Mouse (Mus musculus) urinary bladder, adult 18-20 months (tissue): ENCODE data around the gene Cyb5r1.
"Not testable (repeated sequence)": the region's sequence is repeated elsewhere in the genome, so short reads cannot be mapped to it uniquely, and the experiment has no call there.

Experiments used
- DNase-seq, 2 experiments: peaks; one replicate each; pipeline ENCODE4 v3.0.0; 2022; ENCODE audit warnings: low spot score in 2 of 2, mixed read lengths in 2 of 2

The Cyb5r1 gene

DNA sequence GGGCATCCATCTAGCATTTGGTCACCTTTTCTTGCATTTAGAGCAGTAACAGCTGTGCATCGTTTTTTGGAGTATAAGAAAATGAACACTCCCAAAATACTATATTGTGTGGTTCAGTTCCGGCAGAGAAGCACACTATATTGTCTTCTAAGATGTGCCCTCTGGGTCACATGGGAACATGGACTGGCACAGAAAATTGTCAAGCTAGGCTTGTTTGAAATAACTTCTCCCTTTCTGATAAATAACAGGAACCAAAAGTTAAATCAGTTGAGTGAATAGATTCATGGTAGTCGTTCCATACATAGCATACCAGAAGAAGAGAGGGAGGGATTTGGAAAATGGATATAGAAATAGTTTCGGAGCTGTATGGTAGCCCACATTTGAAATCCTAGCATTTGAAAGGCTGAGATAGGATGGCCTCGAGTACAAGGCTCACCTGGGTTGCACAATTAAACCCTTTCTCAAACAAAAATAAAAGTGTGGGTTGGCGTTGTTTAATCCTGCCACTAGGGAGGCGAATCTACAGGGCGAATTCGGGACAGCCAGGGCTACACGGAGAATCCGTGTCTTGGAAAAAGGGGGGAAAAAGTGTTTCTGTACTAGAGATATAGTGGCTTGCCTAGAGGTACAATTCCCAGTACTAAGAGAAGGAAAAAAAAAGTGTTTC, 9.3 kb downstream of the Cyb5r1 start:
- DNase-seq = no peak

DNA sequence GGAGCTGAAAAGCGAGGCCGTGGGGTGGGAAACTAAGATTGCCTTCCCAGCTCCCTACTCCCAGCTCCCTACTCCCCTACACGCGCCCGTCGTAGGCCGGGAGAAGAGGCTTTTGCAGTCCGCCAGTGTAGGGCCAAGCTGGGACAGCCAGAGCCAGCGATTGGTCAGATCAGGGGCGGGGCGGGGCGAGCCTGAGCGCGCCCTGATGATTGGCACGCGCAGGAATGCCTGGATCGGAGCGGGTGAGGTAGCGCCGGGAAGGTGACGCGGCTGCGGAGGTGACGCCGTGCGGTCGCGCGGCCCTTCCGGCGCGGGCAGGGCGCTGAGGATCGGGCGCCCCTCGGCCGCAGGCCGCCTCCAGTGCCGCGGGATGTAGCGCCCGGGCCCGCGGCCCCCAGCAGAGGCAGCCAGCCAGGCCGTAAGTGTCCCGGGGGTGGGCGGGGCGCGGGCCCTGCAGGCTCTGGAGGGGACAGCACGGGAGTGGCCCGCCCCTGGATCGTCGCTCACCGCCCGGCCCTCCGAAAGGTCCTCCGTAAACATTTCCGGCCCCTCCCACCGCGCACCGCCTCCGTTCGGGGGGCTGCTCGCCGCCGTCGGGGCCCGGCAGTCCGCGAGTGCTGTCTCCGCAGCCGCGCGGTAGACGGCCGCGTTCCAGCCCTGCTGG, 9.9 kb downstream of the Cyb5r1 start, which contains the start of gene Adipor1:
TSS of gene Adipor1 (plus strand) at position 211 of the 664 bp plus-strand sequence.
- DNase-seq = peak; percentile 88 to 96

DNA sequence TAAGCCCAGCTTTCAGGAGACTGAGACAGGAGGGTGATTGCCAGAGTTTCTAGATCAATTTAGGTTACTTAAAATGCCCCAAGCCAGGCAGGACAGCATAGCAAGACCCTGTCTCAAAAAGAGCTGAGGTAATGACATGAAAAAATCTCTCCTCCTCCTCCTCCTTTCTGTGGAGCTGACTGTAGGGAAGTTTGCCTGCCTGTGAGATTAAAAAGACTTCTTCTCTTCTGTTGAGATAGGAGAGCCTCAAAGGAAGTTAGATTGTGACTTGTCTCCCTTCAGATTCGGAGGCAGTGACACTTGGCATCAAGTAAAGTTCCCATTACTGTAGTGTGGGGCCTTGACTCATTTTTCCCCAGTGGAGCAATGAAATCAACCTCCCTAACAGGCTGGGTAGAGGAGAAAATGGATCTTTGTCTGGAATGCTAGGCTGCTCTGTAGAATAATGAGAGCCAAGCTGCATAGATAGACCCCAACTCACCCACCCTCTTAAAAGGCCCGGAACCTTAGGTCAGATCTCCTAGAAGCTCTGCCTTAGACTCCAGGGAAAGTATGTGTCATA, 13.1 kb downstream of the Cyb5r1 start:
- DNase-seq = no peak

DNA sequence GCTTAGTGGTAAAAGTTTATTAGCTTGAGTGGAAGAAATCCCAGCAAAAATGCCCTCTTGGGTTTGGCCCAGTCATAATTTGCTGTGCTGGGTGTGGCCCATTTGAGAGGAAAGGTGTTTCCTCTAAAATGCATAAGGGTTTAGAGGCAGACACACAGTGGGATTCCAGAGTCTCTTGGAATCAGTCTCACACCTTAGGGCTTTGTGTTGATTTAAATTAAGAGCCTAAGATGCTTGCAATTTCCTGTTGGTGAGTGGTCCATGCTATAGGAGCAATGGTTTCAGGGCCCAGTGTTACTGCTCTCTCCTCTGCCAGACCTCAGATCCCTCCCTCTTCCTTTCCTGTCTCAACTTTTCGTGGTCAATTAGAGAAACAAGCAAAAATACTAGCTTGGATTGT, 13.8 kb downstream of the Cyb5r1 start:
- no peak for DNase-seq

DNA sequence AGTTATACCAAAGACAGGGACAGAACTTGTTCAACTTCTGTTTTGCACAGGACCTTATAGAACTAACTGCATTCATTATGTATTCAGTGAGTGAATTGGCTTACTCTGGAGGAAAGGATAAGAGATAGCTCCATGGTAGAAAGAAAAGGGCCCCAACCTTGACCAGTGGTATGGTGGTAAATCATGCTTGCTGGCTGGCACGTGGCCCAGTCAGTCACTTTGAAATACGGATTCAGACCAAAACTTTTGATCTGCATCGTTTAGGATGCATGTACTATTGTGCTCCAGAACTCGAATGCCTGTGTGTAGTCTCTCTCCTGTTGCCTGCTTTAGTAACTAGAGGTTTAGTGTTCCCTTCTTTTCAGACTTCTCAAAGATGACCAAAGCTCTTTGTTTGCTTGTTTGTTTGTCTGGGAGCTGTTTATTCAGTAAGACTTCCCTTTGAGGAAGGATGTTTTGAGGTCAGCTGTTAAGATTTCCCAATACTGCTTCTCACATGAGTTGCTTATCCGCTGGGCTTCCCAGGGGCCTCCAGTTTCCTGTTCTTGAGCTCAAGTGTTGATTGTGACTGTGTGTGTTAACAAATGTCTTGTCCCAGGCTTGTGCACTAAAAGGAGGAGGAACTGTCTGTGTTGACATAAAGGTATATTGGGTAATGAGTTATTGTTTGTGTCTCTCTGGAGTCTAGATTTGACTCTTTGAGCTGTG, 14.5 kb downstream of the Cyb5r1 start:
- DNase-seq = no peak

DNA sequence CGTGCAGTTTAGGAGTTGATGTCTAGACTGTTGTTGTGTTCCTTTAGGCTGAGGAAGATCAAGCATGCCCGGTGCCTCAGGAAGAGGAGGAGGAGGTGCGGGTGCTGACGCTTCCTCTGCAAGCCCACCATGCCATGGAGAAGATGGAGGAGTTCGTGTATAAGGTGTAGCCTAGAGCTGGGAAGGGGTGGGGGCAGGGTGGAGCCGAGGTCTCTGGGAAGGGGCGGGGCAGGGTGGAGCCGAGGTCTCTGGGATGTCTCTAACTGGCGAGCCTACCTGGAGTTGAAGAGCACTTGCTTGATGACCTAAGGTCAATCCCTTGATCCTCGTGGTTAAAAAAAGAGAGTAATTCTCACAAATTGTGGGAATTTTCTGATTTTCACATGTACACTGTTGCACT, 18.6 kb downstream of the Cyb5r1 start:
- no peak for DNase-seq

DNA sequence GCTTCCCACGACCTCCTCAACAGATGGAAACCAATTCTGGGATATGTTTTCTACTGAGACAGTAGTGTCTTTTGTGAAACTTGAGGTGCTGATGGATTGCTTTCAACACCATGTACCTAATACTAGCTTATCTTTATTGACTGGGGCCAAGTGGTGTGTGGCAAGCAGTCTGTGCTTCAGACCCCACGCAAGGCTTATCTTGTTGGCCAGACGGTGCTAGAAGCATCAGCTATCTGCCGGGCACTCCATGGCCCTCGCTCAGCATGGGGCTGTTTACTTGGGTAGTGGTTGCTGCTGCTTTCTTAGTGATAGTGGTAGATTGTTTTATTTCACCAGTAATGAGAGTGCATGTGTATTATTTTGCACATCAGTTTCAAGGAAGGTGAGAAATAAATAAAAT, 20.9 kb downstream of the Cyb5r1 start:
- no peak for DNase-seq

DNA sequence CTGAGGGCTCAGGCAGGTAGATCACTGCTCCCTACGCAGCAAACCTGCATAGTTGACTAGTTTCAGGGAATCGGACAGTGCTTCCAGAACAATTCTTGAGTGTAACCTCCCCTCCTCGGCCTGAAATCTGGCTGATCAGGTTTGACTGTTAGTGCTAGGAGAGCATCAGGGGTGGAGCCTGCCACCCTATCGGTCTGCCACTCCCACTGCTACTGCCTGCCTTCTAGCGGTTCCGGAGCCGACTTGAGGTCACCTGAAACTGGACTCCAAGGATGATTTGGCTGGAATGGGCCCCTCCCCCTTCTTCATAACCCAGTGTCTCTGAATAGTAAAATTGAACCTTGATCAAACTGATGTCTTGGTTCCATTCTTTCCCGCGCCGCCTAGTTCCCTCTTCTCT, 27.6 kb downstream of the Cyb5r1 start:
- DNase-seq = peak; percentile 19 to 31

DNA sequence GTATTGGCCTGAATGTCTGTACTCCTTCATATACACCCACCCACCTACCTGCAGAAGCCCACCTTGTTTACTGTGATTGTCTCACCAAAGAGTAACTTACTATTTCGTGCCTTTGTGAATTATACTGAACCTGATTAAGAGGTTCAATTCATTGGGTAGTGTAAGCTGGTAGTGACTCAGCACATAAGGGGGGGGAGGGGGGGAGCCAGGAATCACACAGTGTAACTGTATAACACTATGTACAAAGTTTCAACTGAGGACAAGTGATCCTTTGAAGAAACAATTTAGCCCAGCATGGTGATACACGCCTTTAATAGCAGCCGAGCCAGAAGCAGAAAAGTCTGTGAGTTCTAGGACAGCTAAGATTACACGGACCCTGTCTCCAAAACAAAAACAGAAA, 28.1 kb downstream of the Cyb5r1 start:
- no peak for DNase-seq

DNA sequence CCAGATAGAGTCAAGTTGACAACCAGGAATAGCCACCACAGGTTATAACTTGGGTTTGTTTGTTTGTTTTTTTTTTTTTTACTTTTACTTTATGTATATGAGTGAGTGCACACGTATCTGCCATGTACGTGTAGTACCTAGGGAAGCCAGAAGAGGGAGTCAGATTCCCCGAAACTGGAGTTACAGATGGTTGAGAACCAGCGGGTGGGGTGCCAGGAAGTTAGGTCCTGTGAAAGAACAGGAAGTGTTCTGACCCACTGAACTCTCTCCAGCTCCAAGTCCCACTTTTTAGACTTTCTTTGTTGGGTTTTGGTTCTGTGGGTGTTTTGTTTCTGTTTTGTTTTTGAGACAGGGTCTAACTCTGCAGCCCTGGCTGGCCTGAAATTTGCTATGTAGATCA, 30.1 kb downstream of the Cyb5r1 start:
- no peak for DNase-seq

DNA sequence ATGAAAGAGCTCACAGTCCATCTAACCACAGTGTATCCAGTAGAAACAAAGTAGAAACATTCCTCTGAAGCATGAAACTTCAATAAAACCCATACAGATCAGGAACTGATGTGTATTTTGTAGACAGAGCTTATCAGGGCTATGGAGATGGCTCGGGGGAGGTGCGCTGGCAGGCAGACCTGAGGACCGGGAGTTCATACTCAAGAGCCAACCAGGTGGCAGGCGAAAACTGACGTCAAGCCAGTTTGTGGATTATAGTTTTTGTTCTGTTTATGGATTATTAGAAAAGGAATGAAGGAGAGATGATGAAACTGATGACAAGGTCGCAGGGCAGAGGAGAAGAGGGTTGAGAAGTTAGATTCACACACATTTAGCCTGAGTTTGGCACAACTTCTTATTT, 35.1 kb downstream of the Cyb5r1 start:
- DNase-seq = no peak

DNA sequence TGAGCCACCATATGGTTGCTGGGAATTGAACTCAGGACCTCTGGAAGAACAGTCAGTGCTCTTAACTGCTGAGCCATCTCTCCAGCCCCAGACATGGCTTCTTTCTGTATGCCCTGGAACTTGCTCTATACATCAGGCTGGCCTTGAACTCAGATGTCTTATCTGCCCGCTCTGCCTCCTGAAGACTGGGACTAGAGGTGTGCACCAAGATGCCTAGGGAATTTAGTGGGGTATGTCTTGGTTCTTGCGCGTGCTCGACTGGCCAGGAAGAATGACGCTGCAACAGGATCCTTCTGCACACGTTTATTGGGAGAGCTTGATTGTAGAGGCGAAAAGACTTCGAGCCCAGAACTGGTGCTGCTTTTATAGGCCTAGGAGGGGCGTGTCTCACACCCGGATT, 36.4 kb downstream of the Cyb5r1 start:
- DNase-seq = not testable (repeated sequence)

DNA sequence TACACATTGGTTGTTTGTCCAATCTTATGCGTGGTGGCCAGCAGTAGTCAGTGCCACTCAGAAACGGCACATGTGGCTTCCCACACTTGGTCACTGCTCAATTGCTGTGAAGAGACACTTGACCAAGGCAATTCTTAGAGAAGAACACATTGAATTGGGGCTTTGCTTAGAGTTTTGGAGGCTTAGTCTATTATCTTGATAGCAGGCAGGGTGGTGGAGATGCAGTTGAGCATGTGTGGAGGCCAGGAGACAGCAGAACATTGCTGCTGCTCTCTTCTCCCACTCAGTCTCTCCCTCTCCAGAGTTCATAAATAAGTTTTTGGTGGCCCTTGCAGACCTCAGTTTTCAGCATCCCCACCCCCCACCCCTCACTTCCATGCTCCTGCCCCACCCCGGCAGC, 37.0 kb downstream of the Cyb5r1 start:
- DNase-seq = no peak

DNA sequence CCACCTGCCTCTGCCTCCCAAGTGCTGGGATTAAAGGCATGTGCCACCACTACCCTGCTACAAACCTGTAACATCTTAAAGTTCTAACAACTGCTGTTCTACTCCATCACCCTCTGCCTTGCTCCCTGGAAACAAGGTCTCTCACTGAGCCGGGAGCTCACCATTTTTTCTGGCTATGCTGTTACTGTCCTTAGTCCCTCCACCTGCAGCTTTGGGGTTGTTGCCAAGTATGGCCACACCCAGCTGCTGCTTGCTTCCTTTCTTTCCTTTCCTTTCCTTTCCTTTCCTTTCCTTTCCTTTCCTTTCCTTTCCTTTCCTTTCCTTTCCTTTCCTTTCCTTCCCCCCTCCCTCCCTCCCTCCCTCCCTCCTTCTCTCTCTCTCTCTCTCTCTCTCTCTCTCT, 37.9 kb downstream of the Cyb5r1 start:
- DNase-seq = not testable (repeated sequence)

DNA sequence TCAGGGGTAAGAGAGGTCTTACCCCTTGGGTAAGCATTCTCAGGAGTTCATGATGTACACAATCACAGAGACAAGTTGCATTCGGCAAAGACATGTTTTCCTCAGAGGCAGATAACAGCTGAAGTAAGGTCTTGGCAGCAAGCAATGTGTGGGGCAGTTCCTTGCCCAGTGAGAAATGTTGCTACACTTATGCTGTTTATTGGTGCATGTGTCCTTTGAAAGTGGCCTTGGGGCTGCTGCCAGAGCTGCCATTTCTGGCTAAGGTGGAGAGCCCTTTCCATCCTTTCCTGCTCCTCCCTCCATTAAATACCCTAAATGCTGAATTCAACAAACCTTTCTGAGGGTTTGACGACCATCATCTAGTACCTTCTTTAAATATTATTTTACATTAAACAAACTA, 40.1 kb downstream of the Cyb5r1 start:
- DNase-seq = no peak

DNA sequence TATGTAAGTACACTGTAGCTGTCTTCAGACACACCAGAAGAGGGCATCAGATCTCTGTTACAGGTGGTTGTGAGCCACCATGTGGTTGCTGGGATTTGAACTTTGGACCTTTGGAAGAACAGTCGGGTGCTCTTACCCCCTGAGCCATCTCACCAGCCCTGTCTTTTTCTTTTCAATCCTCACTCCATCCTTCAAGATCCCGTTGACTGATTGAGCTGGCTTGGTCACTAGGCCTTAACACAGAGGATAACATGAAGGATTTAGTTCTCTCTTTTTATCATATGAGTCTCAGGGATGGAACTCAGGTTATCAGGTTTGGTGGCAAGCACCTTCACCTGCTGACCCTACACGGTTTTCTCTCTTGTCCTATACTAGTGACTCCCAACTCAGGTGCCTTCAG, 43.2 kb downstream of the Cyb5r1 start:
- DNase-seq = not testable (repeated sequence)

DNA sequence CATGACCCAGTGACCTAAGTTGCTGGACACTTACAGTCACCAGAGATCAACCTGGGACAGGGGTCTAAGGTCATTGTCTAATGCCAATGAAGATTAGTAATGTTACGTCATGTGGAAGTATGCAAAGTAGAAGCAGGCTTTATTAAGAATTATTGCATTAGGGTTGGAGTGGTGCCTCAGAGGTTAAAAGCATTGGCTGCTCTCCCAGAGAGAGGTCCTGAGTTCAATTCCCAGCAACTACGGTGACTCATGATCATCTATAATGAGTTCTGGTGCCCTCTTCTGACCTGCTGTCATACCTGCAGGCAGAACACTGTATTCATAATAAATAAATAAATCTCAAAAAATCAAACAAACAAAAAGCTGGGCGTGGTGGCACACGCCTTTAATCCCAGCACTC, 44.8 kb downstream of the Cyb5r1 start:
- no peak for DNase-seq

DNA sequence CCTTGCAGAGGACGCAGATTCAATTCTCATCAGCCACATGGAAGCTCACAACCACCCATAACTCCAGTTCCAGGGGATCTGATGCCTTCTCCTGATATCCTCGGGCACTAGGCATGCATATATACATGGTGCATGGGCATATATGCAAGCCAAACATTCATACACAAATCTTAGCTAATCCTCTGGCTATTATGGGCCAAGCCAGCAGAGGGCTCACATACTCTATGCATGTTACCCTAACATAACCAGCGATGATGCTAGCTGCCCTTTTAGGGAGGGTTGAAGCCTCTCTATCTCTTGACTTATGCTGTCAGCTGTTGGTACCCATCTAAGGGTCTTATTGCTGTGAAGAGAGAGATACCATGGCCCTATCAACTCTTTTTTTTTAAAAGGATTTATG, 45.6 kb downstream of the Cyb5r1 start:
- DNase-seq = peak in 1 of 2 experiments; percentile 35

DNA sequence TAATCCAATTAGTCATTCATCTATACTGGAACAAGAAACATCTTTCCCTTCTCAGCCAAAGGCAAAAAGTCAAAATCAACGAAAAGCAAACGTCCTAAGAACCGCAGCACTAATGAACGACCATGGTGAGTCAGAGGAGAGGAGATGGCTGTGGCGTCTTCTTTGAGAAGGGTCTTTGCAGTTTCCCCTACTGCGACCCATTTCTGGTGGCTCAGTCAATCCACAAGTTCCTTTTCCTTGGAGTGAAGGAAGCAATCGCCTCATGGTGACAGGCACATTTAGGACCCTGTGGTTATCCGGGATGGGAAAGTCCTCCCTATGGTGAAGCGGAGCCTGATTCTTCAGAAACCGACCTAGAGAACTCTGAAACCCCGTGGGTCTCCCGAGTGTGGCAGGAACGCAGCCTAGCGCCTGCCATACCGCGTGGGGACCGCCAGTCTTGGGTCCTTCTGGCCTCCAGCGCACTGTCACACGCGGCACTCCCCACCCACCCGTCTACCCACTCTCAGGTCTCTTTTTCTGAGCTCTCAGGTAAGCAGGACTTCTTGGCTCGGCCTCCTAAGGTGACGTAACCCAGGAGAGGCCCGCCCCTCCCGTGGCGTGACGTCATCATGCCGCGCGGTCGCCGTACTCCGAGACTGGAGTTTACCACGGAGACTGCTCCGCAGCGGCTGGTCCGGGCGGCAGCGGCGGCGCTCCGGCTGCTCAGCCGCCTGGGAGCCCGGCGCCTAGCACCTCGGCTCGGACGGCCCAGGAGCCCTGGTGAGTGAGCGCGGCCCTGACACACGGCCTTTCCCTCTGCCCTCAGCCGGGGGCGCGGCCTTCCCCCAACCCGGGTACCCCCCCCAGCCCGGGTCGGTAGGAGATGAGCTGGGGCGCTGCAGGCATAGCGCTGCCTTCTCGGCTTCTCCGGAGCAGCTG, 49.8 kb downstream of the Cyb5r1 start, which contains the start of gene Klhl12:
TSS of gene Klhl12 (plus strand) at position 628 of the 921 bp plus-strand sequence.
- DNase-seq = peak; percentile 91 to 97

DNA sequence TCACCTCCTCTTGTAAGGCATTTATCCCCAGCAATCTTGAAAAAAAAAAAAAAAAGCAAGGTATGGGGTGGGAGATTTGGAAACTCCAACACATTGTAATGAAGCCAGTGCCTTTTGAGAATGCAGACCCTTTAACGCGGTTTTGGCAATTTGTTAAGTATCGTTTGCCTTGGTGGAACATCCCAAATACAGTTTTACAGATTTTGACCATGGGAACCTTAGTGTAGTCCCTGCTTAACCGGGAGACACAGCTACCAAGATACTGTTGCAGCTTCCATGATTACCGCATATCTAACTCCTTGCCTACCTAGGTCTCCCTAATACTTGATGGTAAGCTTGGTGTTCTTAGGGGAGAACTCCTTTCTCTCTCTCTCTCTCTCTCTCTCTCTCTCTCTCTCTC, 50.7 kb downstream of the Cyb5r1 start:
- DNase-seq = no peak

DNA sequence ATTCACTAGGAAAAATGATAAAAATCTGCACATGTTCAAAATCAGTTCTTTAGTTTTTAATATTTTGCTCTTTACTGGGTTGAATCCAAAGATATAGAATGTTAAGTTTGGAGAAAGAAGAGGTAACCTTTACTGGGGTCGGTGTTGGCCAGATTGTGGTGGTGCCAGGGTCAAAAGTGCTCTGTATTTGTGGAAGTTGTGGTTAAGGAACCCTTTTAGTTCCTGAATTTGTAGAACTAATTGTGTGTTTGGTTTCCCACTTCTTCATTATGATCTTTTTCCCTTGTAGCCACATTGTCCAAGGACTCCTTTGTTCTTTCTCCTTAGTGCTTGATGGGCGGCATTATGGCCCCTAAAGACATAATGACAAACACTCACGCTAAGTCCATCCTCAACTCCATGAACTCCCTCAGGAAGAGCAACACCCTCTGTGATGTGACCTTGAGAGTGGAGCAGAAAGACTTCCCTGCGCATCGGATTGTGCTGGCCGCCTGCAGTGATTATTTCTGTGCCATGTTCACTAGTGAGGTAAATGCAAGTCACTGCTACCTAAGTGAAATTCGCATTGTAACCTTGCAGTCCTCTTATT, 52.9 kb downstream of the Cyb5r1 start:
- no peak for DNase-seq
